Mouse (Mus musculus) mouse trophoblast stem cell (cell line): ENCODE results near the gene Vmn2r83.

ENCODE experiments used
- in situ Hi-C, 2 experiments: fragments of 300-500 bp; cut with MseI, MboI; formaldehyde crosslinking; loops; 2 replicates in 1 of 2; 3 replicates in 1 of 2; pipeline ENCODE4 v1.15.1; 2025

The Vmn2r83 gene

DNA sequence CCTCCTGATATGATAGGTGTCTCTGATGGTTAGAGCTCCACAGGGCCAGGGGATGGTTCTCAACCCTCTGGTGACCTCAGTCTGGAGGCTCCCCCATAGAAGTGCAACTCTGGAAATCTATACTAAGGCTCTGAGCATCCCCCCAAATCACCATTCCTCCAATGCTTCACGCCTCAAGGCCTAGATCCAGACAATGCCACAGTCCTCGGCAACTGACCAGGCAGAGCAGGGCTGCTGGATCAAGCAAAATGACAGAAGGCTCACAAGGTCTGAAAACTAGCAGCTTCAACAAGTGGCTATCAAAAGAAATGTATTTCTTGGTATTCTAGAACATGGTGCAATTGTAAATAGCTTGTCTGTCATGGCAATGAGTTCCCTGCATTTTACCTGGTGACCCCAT is 69.2 kb downstream of the Vmn2r83 start:
- in situ Hi-C loops = no loop called here

DNA sequence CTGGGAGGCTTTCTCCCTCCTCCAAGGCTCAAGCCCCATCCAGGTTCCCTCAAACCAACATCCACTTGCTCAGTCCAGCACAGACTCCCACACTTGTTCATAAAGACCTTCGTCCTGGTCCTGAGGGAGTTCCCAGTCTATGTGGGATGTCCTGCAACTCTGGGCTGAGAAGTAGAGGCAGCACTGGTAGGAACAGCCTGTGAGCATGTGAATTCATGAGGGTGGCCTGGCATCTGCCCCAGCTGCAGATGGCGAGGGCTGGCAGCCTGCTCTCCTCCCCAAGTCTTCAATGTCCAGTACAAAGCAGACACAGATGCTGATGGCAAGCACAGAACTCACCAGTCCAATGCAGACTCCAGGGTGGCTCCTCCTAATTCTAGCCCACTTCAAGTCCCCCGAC is 69.8 kb downstream of the Vmn2r83 start:
- in situ Hi-C loops = no loop called here

DNA sequence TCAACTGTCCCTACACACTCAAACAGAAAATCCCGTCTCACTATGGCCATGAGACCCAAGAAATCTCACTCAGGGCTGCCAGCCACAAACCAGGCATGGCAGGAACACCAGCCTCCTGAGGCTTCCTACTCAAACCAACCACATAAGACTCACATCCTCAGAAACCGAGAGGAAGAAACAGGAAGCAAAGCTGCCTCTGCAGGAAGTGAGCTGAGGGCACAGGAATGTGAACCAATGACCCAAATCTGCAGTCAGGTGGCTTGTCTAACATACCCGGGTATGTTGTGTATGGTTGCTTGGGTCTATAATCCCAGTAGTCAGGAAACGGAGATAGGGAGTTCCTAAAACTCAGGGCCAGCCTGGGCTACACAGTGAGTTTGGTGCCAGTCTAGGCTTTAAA is 70.3 kb downstream of the Vmn2r83 start:
- in situ Hi-C loops = no loop called here

DNA sequence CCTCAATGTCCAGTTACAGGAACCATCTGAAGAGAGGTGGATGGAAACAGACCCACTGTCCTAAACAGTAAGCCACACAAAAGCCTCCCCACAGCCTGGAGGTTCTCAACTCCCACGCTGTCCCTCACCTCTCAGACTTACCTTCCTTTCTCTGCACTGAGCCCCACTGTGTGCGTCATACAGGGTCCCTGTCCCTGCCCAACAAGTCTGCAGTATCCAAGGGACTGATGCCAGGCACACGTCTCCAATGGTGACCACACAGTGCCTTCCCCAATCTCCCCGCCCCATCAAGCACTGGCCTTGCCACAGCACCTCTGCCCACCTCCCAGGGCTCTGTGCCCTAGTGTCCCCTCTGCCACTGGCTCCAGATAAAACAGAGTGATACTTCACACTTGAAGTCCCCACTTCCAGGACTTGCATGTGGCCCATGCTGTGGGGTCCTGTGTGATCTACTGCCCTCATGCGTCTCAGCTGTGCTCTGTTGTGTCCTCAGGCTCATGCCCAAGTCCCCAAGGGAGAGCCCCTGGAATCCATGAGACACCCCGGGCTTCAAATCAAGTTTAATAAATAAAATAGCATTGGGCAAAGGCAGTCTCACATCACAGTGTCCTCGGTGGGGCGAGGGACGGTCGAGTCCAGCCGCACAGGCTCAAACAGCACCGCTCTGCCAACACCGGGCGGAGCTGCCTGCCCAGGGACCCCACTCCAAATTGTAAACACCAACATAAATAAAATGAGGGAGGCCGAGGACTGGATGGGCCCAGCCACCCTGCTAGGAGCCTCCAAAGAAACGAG is 71.4 kb downstream of the Vmn2r83 start:
- in situ Hi-C loops = no loop called here

DNA sequence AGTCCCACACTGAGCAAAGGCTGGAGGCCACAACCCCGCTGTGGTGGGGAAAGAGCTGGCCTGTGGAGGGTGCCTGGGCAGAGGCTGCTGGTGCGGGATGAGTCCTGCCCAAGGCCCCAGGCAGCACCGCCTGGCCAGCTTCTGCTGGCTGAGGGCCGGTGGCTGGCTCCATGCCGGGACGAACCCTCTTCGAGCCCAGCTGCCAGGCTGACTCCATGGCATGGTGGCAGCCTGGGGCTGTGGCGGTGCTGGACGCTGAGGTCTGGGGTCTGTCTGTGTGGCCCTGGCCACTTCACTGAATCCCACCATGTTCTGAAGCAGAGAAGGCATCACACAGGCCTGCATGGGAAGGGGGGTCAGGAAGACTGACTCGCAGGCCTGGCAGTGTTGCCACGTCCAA is 72.2 kb downstream of the Vmn2r83 start:
- in situ Hi-C loops = no loop called here

DNA sequence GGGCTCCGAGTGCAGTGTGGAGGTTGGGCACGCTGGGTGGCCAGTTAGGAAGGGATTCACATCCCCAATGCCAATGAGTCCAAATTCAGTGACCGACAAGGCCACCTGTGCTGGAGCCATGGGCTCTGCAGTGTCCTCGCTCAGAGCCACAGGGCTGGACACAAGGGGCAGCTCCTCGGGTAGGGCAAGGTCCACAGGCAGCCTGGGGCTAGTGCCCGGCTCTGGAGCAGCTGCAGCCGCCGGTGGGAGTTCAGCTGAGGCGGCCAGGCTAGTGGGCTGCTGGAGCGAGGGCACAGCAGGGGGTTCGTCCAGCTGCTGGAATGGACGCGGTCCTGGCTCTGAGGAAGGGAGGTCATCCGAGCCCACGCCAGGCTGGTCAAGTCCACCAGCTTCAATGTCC is 73.0 kb downstream of the Vmn2r83 start:
- in situ Hi-C loops = no loop called here

DNA sequence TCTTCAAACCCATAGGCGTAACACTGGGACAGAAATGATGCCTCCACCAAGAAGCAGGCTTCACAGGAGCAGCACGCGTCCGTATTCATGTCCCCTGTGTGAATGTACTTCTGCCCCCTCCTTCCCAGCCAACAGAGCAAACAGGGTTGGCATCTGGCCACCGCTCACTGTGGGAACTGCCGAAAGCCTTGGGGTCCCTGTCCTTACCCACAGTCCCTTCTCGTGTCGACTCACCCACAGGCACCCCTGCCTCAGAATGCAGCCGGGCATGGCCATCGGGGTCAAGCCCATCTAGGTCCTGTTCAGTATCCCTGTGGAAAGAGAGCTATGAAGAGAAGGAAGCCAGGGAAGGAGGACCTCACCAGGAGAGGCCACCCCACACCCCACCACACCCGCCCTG is 73.6 kb downstream of the Vmn2r83 start:
- in situ Hi-C loops = no loop called here
